Mouse (Mus musculus) thymus, postnatal 10 days (tissue): ENCODE data around the gene Smco1.

Source experiments
- DNase-seq, 2 experiments: peaks; one replicate each; pipeline ENCODE4 v3.0.0; 2021; ENCODE audit warnings: low spot score in 2 of 2

Gene Smco1

DNA sequence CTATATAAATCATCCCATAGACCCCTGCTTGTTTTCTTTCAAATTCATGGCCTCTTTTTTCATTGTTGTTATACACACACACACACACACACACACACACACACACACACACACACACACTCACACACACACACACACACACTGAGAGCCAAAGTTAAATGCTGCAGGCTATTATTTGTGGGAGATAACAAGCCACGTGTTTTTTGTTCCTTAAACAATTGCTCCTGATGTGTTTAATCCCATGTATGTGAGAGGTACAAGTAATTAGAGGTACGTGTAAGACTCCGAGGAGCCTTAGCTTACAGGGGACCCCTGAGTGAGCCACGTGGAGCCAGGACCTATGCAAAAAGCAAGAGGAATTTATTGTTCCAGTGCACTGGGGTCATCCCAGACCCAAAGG, 40.7 kb downstream of the Smco1 start:
- no peak for DNase-seq

DNA sequence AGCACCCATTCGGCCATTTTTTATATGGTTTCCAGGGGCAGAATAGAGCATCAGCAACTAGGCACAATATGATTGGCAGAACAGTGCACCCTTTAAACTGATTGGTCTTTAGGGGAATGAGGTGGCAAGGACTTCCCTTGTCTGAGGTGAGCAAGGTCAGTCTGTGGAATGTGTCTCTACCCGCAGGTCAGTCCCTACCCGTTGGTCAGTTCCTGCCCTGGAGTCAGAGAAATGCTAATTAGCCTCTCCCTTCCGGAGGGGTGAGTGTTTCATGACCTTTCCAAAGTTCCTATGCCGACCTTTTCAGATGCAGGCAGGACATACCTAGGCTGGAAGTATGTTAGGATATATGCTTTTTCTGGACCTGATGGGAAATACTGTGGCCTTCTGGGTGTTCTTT, 41.1 kb downstream of the Smco1 start:
- no peak for DNase-seq

DNA sequence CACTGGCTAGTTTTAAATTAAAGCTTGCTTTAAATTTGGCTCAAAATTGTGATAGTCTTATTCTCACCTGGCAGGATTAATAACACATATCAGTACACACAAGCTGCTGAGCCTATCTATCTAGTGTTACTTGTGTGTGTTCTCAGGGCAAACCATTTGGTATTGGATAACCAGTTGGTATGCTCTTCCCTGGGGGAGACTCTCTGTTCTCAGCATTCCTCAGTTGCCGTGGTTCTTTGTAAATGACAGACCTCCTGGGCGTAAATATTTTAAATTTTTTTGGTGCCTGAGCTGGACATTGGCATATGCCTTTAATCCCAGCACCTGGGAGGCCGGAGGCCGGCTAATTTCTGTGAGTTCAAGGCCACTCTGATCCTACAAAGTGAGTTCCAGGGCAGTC, 41.6 kb downstream of the Smco1 start:
- no peak for DNase-seq

- no peak for DNase-seq
Measured at GRCm38 (mm10) chr16:32316601-32317000, 45.3 kb downstream of the Smco1 start.

GRCm38 (mm10) chr16:32323953-32324352, 52.7 kb downstream of the Smco1 start:
- DNase-seq = no peak
